Mouse (Mus musculus): ENCODE data around the gene 2610001J05Rik. TPM values are rescaled to one million over a fixed set of nuclear protein-coding genes. Genes with fewer than 3 reads are reported as not detected.

2610001J05Rik gene
- polyA plus RNA-seq, 1 experiment, result 57.8 TPM

DNA sequence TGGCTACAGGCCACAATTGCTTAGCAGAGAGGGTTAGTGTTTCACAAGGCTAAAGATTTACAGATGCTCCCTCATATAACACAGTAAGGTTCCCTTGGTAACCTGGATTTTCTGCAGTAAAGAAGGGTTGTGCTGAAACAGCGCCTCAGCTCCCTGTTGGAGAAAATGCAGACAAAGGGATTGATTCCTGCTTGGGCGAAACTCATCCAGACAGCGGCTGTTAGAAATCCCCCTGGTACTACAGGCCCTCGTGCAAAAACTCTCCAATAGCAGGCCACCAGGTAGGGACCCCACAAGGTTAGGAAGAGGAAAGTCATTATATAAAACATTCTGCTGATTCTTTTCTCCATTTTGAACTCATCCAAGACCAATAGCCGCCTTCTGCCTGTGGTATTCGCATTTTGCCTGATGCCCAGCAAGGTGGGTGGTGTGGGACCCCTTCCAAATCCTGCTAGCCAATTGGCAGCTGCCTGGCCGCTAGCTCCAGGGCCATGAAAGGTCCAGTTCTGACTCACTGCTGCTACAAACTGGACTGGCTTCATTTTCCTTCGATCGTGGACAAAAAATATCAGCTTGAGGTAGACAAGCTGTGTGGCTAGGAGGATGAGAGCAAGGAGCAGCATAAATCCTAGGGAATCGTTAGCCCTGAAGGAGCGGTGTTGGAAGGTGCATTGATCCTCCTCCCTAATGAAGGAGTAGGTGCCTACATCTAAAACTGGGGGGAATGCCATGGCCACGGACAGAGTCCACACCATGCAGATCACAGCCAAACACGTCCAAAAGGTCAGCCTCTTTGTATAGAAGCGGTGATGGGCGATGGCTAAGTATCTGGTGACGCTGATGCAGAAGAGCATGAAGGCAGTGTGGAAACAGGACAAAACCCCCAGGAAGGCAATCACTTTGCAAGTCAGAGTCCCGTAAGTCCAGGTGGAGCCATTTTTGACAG, 35.3 kb downstream of the 2610001J05Rik start:
- TF ChIP-seq POLR2A (IDR thresholded peaks at IDR 0.05; ENCODE audit: borderline replicate concordance, extremely low read depth, low read depth, low read length) (no peak), CTCF (IDR thresholded peaks at IDR 0.05; ENCODE audit: insufficient read depth, low read length) (no peak)
- DNase-seq, result no peak
- WGBS, result 71% methylated on average over 17 of the region's 17 CpGs
- peaks cover 2% of the 10 kb centered on the region; the same call in 1 of the 2 replicates for H3K4me1 ChIP-seq (ENCODE audit: control insufficient read depth, insufficient read depth, low read length)
- H3K4me3 ChIP-seq (replicated peaks; ENCODE audit: extremely low read depth, low read depth, low read length), result no peak overlapping the region

DNA sequence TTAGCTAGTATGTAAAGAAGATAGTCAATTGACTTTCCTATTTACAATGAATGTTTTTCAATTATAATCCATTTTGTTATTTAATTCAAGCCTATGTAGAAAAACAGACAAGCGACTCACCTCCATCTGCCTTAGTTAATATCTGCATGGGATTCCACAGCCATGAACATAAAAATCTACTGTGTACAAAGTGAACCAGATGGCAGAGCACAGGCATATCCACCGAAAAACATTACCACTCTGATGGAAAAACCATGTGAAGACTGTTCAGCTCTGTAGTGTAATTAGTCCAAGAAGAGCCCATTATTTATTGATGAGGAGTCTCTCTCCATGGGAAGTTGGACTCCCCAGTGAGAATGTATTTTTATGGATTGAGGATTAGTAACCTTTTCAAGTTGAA, 38.5 kb downstream of the 2610001J05Rik start:
- no peak for DNase-seq
- TF ChIP-seq POLR2A (IDR thresholded peaks at IDR 0.05; ENCODE audit: borderline replicate concordance, extremely low read depth, low read depth, low read length) (no peak), CTCF (IDR thresholded peaks at IDR 0.05; ENCODE audit: insufficient read depth, low read length) (no peak)
- WGBS, result 82% methylated on average over 2 of the region's 2 CpGs
- no peaks in the 10 kb centered on the region for H3K4me1 ChIP-seq (ENCODE audit: control insufficient read depth, insufficient read depth, low read length)
- no peak overlapping the region for H3K4me3 ChIP-seq (replicated peaks; ENCODE audit: extremely low read depth, low read depth, low read length)

DNA sequence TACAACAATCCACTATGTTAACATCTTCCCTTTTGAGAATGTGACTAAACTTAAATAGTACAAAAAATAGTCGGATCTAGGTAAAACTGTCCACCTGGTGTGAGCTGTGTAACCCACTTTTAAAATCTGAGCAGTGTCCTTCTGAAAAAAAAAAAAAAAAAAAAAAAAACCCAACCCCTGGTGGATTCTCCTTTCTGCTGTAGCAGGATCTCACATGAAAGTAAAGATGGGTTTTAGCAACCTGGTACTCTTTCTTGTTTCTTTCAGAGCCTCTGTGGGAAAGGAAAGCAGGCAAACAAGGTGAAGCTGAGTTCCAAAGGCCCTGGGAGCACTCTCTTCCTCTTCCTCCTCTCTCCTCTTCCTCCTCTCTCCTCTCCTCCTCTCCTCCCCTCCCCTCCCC, 42.4 kb downstream of the 2610001J05Rik start:
- no peak for DNase-seq
- Histone ChIP-seq H3K4me1 (ENCODE audit: control insufficient read depth, insufficient read depth, low read length) (no peaks in the 10 kb centered on the region), H3K4me3 (replicated peaks; ENCODE audit: extremely low read depth, low read depth, low read length) (no peak overlapping the region)
- TF ChIP-seq POLR2A (IDR thresholded peaks at IDR 0.05; ENCODE audit: borderline replicate concordance, extremely low read depth, low read depth, low read length) (no peak), CTCF (IDR thresholded peaks at IDR 0.05; ENCODE audit: insufficient read depth, low read length) (no peak)
- 71% methylated on average over 1 of the region's 1 CpGs for WGBS

Other genes with a start within 250 kb of the 2610001J05Rik start
- gene Bmt2, start 193.6 kb downstream of the 2610001J05Rik start, polyA plus RNA-seq (2012; rRNA removed), result 1.7 and 3.5 TPM in 2 replicates
- 0.22 and 0.35 TPM in 2 replicates for gene Gpr85, start 31.6 kb downstream of the 2610001J05Rik start, polyA plus RNA-seq (2012; rRNA removed)